Mouse (Mus musculus) small intestine, adult 2 months (tissue): ENCODE data around the gene Map1s.

Experiments
- CTCF ChIP-seq: fragments of 200-500 bp; IDR thresholded peaks from 2 replicates; pipeline ENCODE4 v1.5.1; 2012; ENCODE audit warnings: low read depth, mild to moderate bottlenecking, control low read depth, inconsistent platforms, low read length, moderate library complexity, mixed read lengths; ENCODE audit not compliant: insufficient replicate concordance, insufficient read length; ENCODE audit errors: extremely low read depth
- POLR2A ChIP-seq: fragments of 200-500 bp; IDR thresholded peaks from 2 replicates; pipeline ENCODE4 v1.6.1; 2012; ENCODE audit warnings: low read depth, mild to moderate bottlenecking, control low read depth, inconsistent platforms, low read length, moderate library complexity

GRCm38 (mm10) chr8:70893656-70894384, 11.9 kb upstream of the Map1s start:
- TF ChIP-seq POLR2A, result no peak
- TF ChIP-seq CTCF, result peak; percentile 64; the same call in 1 of the 2 replicates
